Mouse (Mus musculus): ENCODE measurements at regions not wholly inside any gene's neighbourhood (a gene's known extent, or its start where the extent isn't known, plus 50 kb on each side); places are given as distances from the start of the nearest gene placed in this dataset.

- no peak for DNase-seq
These were observed 92.1 kb upstream of the Barx2 start for GRCm38 (mm10) chr9:32005348-32005747.

GRCm38 (mm10) chr9:32006350-32006749, 93.1 kb upstream of the Barx2 start:
- peak; percentile 45 for DNase-seq

GRCm38 (mm10) chr9:32010953-32011770, 97.9 kb upstream of the Barx2 start:
- peak; percentile 23 for DNase-seq

GRCm38 (mm10) chr9:32016286-32016685, 99.7 kb upstream of the Arhgap32 start:
- DNase-seq: no peak

DNA sequence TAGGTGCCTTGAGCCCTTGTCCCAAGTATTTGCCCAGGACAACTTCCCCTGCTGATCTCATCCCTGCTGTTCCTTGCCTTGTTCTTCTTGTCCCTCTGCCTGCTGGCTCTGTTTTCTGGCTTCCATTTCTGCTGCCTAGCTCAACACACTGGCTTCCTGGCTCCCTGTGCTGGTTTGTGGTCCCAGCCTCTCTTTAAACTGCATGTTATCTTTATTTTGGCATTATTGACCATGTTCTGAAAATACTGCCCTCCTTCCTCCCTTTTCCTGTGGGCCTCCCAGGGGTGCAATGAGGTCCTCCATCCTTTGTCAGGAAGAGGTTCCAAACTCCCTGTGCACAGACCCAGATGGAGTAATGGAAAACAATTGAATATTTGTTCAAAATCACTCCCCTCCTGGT, 97.9 kb upstream of the Arhgap32 start:
- DNase-seq: peak; percentile 75

DNA sequence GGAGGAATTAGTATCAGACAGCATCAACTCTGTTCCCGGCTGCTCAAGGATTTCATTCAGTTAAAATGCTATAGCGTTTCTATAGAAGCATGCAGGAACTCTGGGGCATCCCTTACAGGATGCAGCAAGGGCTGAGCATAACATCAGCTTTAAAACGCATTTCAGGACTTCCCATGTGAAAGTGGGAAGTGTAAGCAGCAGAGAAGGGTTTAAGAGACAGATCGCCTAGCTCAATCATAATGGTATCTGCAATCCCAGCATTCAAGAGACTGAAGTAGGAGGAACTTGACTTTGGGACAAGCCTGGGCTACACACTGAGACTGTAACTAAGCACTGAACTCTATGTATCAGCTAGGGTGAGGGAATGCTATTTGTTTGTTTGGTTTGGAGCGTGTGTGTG, 96.2 kb upstream of the Arhgap32 start:
- no peak for DNase-seq

DNA sequence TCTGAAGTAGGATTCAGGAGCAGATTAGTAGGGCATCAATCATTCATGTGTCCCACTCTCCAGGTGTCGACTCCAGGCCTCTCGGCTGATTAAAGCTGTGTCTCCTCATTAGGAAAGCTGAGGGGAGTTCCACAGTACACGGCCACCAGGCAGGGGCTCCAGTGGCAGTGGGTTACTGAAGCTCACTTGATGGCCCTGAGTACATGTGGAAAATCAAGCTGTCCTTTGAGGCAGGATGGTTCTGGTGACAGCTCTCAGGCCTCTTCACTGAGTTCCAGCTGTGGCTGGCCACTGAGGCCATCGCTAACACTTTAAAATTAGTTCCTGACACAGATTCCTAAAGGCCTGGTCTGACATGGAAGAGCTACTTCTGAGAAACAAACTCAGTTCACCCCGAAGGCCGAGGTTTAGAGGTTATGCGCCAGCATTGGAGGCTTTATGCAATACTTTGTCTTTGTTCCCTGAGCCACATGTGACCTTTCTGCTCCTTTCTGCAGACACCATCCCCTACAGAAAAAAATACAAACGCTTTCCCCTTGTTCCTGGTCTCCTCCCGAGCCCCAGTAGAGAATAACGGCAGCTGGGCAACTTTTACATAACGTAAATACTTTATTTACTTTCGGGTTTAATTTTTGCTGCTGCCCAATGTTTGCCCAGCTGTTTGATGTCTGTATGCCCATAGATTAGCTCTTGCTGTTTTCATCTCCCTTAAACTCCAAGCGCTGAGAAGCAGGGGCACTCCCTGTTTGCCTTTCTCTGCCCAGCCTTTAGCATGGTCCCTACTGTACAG, 94.8 kb upstream of the Arhgap32 start:
- DNase-seq: peak; percentile 15

DNA sequence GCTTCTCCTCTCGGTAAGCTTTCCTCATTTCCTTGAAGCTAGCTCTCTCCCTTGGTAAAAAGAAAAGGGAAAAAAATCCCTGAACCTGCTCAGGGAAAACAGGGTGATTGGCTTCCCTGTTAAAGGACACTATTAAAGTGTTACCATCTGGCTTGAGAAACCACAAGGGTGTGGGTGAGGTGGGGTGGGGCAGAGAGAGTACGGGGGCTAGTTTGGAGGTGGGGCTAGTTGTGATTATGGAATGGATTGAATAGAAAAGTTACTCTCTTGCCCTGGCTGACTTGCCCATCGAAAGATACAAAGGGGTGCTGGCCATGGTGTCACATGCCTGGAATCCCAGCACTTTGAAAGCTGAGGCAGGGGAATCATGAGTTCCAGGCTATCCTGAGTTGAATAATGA, 94.2 kb upstream of the Arhgap32 start:
- no peak for DNase-seq

- no peak for DNase-seq
These were observed 92.9 kb upstream of the Arhgap32 start for GRCm38 (mm10) chr9:32022996-32023395.

DNA sequence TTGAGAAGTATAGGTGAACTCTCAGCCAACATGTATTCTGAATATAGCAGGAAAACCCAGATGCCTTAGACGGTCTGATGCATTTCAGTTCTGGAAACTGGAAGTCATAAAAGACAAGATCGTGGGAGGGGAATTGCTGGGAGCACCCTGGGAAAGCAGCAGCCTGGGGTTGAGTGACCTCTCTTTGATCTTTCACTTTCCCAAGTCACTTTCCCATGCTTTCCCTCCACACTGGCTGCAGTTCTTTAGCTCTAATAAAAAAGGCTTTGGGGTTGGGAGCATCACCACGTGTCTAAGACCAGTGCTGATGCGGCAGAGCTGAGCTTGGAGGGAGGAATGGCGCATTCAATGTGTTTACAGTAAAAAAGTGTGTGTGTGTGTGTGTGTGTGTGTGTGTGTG, 91.2 kb upstream of the Arhgap32 start:
- peak; percentile 15 for DNase-seq

GRCm38 (mm10) chr9:32027962-32028361, 88.0 kb upstream of the Arhgap32 start:
- peak; percentile 31 for DNase-seq

DNA sequence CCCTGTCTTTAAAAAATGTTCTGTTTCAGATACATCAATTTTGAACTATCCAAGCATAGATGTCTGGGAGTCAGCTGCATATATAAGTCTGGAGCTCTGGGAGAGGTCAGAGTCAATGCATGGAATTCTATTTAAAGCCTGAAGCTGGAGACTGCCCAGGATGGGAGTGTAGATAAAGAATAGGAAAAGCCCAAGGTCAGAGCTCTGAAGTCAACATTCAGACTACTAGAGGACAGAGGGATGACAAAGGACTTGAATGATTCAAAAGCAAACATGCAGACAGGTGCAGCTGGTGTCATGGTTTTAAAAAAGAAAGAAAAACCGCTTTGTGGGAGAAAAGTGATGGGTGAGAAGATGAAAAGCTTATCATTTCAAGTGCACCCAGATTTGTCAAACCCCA, 86.9 kb upstream of the Arhgap32 start:
- no peak for DNase-seq

DNA sequence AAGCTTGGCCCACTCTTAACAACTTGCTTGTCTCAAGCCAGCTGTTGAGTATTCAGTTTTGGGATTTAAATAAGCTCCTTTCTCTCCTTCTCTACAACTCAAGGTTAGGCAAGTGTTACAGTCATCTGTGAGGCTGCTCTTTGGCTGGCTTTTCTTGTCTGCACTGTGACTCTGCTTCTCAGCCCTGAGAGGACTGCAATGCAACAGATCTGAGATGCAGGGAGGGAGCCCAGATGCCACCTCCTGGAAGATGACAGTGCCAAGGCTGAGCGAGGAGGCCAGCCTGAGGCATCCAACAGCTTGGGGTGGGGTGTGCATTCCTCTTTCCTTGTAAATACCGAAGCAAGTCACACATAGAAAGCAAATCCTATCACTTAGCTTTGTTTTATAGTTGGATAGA, 86.2 kb upstream of the Arhgap32 start:
- DNase-seq: peak; percentile 17

DNA sequence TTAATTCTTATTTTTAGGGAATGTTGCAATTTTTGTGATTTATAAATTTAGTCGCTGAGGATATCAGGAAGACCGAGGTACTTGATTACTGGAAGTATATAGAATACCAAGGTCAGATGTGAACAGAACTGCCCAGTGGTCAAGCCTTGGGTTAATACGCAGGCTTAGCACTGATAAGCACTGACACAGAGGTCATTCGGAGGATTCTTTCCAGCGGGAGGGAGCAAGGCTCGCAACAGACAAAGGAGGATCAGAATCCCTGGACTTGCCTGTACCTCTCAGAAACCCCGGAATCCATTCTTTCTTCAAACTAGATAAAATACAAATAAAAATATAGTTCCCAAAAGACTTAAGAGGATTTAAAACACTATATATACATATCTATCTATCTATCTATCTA, 85.7 kb upstream of the Arhgap32 start:
- no peak for DNase-seq

- DNase-seq: peak; percentile 90
These were observed 83.9 kb upstream of the Arhgap32 start for GRCm38 (mm10) chr9:32031950-32032453.

- peak; percentile 65 for DNase-seq
These were observed 83.3 kb upstream of the Arhgap32 start for GRCm38 (mm10) chr9:32032521-32033185.

DNA sequence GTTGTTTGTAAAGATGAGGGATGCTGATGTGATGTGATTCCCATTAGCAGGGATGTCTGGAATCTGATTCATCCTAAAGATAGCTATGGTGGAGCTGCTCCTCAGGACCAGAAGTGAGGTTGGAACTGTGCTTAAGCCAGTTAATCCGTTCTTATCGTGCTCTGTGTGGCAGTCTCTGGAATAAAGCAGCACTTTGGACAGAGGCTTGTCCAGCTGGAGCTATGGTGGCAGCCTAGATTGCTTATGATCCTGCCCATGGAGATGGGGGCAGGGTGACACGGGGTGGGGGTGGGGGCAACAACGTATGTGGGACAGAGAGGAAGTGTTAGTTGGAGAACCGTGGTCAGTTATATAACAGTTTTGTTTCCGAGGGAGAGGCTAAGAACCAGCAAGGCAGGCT, 82.0 kb upstream of the Arhgap32 start:
- no peak for DNase-seq

GRCm38 (mm10) chr9:32039999-32040398, 75.9 kb upstream of the Arhgap32 start:
- no peak for DNase-seq

DNA sequence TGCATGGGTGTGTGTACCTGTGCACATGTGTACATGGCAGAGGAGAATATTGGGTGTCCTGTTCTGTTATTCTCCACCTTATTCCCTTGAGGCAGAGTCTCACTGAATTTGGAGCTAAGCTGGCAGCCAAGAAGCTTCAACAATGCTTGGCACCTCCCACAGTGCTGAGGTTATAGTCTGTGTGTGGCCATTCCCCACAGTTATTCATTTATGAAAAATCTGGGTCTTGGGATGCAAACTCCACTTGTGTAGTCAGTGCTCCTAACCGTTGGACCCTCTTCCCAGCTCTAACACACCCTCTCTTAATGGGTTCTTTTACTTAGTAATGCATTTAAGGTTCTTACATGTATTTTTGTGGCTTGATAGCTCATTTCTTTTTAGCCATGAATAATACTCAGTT, 72.6 kb upstream of the Arhgap32 start:
- DNase-seq: no peak

DNA sequence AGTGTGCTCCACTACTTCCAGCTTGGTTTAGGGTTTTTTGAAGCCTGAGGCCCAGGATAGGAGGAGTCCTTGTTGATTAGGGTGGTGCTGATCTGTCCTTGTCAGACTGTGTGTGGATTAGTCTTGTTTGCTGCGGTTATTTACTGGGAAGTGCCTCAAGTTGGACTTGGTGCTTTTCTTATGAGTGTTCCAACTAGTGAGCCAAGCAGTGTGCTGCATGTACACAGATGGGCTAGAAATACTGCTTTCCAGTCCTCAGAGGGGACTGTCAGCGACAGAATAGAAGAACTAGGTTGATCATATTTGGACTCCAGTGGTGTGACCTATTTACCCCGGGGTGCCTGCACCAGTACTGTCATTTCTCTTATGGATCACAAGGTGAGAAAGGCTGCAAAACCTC, 69.1 kb upstream of the Arhgap32 start:
- no peak for DNase-seq

- DNase-seq: no peak
These were observed 67.0 kb upstream of the Arhgap32 start for GRCm38 (mm10) chr9:32048941-32049340.

DNA sequence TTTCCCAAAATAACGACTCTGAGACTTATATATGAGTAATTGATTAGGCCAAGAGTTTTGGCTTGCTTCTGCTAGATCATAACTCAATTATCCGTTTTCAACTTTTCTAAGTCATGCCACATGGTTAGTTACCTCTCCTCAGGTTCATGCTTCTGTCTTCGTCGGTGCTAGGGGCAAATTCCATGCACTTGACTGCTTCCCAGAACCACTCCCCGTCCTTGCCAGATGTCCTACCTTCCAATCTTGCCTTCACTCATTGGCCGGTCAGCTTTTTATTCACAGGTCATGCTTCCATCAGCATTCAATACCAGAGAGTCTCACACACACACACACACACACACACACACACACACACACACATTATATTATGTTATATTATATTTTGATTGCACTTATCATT, 66.4 kb upstream of the Arhgap32 start:
- DNase-seq: no peak

All from heart, postnatal 4 days (tissue).